Mouse (Mus musculus): ENCODE data around the gene Osbpl10.
A peak's percentile ranks its signal among the peaks of the same experiment; 100 is the strongest.
"Not testable (repeated sequence)": the region's sequence is repeated elsewhere in the genome, so short reads cannot be mapped to it uniquely, and the experiment has no call there.

The Osbpl10 gene

GRCm38 (mm10) chr9:114978281-114979111 lies at the start of gene Osbpl10:
Gene Osbpl10, plus strand, starts transcription at chr9:114978569.
- peak; percentile 87 for DNase-seq (ENCODE audit: low spot score)

GRCm38 (mm10) chr9:114930464-114931090 lies 47.8 kb upstream of the Osbpl10 start:
- DNase-seq (ENCODE audit: low spot score), result peak; percentile 84

GRCm38 (mm10) chr9:114932607-114933006 lies 45.8 kb upstream of the Osbpl10 start:
- DNase-seq (ENCODE audit: low spot score), result no peak

- DNase-seq (ENCODE audit: low spot score), result no peak
Observed at GRCm38 (mm10) chr9:114933037-114933722, 45.2 kb upstream of the Osbpl10 start.

- peak; percentile 99 for DNase-seq (ENCODE audit: low spot score)
Observed at GRCm38 (mm10) chr9:114933723-114934171, 44.6 kb upstream of the Osbpl10 start, which contains the start of gene Gpd1l. Gene Gpd1l, minus strand, starts transcription at chr9:114933987.

- no peak for DNase-seq (ENCODE audit: low spot score)
Observed at GRCm38 (mm10) chr9:114934231-114934630, 44.1 kb upstream of the Osbpl10 start.

GRCm38 (mm10) chr9:114935321-114935720 lies 43.0 kb upstream of the Osbpl10 start:
- no peak for DNase-seq (ENCODE audit: low spot score)

- DNase-seq (ENCODE audit: low spot score), result no peak
Observed at GRCm38 (mm10) chr9:114936687-114937086, 41.7 kb upstream of the Osbpl10 start.

- DNase-seq (ENCODE audit: low spot score), result no peak
Observed at GRCm38 (mm10) chr9:114944642-114945041, 33.7 kb upstream of the Osbpl10 start.

GRCm38 (mm10) chr9:114945576-114945975 lies 32.8 kb upstream of the Osbpl10 start:
- no peak for DNase-seq (ENCODE audit: low spot score)

GRCm38 (mm10) chr9:114948395-114948794 lies 30.0 kb upstream of the Osbpl10 start:
- DNase-seq (ENCODE audit: low spot score), result peak; percentile 46

GRCm38 (mm10) chr9:114952866-114953265 lies 25.5 kb upstream of the Osbpl10 start:
- no peak for DNase-seq (ENCODE audit: low spot score)

- no peak for DNase-seq (ENCODE audit: low spot score)
Observed at GRCm38 (mm10) chr9:114955340-114955739, 23.0 kb upstream of the Osbpl10 start.

- DNase-seq (ENCODE audit: low spot score), result peak; percentile 18
Observed at GRCm38 (mm10) chr9:114956945-114957344, 21.4 kb upstream of the Osbpl10 start.

- DNase-seq (ENCODE audit: low spot score), result no peak
Observed at GRCm38 (mm10) chr9:114960043-114960789, 18.2 kb upstream of the Osbpl10 start.

GRCm38 (mm10) chr9:114960844-114961243 lies 17.5 kb upstream of the Osbpl10 start:
- no peak for DNase-seq (ENCODE audit: low spot score)

- no peak for DNase-seq (ENCODE audit: low spot score)
Observed at GRCm38 (mm10) chr9:114964093-114964492, 14.3 kb upstream of the Osbpl10 start.

- not testable (repeated sequence) for DNase-seq (ENCODE audit: low spot score)
Observed at GRCm38 (mm10) chr9:114966286-114966685, 12.1 kb upstream of the Osbpl10 start.

GRCm38 (mm10) chr9:114977461-114978280 lies 698 bp upstream of the Osbpl10 start:
- peak; percentile 20 for DNase-seq (ENCODE audit: low spot score)

GRCm38 (mm10) chr9:114979969-114980368 lies 1.6 kb downstream of the Osbpl10 start:
- no peak for DNase-seq (ENCODE audit: low spot score)

Measured in urinary bladder, postnatal 14 days (tissue).